Mouse (Mus musculus): ENCODE results near the gene Nfic. TPM values are rescaled to one million over a fixed set of nuclear protein-coding genes. Genes with fewer than 3 reads are reported as not detected.

Gene Nfic
- total RNA-seq, 2 experiments from 2014 or later, result 8.2 to 23.8 TPM

DNA sequence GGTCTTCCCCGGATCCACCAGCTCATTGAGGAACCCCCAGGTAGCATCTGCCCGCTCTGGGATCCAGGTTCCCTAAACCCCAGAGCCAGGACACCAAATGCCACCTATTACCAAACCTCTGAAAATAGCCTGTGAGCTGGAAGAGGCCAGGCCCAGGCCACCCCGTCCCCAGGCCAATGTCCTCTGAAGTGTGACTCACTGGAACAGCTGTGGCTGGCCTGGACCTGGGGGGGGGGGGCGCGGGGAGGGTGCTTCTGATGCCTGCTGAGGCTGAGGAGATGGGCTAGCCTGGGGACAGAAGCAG, 33.7 kb downstream of the Nfic start:
- no peak for ATAC-seq (replicated peaks; ENCODE audit: low FRiP score, poor library complexity, severe bottlenecking)

DNA sequence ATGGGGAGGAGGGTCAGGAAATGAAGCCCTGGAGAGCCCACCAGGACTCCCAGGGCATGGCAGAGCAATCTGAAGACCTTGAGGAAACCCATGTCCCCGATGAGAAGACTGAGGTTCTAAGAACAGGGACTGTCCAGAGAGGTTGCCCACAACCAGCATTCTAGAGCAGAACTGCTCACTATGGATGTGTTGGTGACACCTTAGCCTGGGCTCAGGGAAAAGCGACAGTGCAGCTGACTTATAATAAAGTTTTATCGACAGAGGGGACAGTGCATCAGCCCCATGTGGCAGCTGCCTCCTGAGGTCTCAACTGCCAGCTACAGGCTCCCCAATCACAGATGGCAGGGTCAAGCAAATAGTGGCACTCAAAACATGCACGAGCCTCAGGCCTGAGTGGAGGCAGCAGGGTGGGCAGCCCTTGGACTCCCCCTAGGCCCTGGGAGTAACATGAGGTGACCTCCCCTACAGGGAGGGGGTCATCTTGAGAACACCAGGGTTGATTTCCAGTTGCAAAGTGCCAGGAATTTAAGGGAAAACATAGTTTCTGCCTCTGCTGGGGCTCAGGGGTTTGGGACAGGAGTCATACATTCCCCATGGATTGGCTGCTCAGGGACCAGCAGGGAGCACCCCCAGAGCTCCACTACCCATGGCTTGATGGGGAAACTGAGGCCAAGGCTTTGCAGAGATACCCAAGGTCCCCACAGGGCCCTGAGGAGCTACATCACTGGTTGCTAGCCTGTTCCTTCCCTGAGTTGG, 34.2 kb downstream of the Nfic start:
- ATAC-seq (replicated peaks; ENCODE audit: low FRiP score, poor library complexity, severe bottlenecking), result no peak

DNA sequence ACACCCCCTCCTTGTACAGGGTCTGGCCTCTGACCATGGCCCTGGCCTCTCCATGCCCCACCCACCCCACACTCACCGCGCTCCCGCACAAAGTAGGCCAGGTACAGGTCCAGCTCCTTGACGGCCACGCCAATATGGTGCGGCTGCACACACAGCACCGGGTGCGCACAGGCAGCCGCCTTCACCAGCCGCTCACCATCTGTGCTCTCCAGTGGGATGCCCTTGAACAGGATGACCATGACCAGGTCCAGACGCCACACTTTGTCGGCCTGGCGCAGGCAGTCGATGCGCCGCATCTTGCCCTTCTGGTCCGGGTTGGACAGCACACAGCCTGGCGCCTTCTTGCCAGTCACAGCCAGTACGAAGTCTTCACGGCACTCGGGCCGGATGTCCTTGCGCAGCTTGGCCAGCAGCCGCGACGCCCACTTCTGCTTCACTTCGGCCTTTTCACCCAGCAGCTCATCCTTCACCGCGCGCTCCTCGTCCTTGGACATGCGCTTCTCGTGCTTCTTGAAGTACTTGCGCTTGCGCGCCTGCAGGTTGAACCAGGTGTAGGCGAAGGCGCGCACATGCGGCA, 35.2 kb downstream of the Nfic start:
- ATAC-seq (replicated peaks; ENCODE audit: low FRiP score, poor library complexity, severe bottlenecking), result no peak

DNA sequence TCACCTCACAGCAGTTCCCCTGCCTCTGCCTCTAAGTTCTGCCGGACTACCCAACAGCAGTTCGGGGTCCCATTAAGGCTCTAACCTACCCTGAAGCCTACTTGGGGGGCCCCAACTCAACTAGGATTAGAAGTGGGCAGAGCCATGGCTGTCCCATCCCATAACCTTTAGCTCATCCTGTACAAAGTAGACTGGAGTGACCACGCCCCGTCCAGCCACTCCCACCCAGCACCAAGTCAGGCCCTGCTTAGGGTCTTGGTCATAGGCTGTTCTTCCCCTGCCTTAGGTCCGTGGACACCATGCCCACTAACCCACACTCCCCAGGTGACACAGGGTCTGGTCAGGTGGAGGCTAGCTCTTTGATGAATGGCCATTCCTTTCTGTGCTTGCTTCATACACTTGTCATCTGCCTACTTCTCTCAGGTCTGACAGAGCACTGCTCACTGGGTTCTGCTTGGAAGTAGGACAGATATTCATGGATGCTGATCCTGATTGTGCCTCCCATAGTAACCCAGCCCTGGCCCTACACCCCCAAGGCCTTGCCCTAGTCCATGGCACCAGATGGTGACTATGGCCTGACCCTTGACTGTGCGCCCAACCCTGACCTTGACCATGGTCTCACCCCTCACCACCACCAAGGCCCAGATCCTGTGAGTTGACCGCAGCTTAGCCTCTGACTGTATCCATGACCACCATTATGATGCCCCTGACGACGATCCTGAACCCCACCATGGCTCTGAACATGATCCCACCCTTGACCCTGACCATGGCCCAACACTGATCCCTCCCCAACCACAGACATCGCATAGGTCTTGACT, 36.1 kb downstream of the Nfic start:
- no peak for ATAC-seq (replicated peaks; ENCODE audit: low FRiP score, poor library complexity, severe bottlenecking)

DNA sequence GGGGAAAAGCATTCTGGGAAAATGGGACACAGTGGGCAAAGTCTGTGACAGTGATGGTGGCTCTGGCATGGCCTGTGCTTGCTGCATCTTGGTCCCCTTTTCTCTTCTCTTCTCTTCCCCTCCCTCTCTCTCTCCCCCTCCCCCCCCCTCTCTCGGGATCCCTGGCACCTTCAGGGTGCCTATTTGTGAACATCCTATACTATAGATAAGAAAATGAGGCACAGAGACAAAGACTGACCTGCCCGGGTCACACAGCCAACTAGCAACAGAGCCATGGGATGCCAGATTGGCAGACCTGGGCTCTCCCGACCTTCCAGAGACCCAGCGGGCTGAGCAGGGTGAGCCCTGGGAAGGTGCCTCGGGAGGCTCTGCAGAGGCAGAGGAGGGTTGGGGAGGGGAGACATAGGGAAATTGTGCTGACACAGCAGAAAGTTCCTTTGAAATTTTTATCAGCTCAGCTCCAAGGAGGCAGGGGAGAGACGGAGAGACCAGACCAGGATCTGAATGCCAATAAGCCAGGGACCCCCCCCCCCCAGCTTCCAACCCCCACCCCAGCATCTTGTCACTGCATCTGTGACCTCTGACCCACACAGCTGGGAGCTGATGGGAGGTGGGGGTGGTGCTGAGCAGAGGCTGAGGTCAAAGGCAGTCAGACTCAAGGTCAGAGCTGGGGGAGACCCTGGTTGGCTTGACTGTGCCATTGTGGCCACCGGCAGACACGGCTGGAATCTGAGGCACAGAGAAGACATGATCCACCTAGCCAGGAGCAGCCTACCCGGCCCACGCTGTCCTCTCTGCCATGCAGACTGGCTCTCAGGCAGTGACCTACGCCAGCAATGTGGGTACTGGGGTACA, 37.0 kb downstream of the Nfic start:
- ATAC-seq (replicated peaks; ENCODE audit: low FRiP score, poor library complexity, severe bottlenecking), result no peak

DNA sequence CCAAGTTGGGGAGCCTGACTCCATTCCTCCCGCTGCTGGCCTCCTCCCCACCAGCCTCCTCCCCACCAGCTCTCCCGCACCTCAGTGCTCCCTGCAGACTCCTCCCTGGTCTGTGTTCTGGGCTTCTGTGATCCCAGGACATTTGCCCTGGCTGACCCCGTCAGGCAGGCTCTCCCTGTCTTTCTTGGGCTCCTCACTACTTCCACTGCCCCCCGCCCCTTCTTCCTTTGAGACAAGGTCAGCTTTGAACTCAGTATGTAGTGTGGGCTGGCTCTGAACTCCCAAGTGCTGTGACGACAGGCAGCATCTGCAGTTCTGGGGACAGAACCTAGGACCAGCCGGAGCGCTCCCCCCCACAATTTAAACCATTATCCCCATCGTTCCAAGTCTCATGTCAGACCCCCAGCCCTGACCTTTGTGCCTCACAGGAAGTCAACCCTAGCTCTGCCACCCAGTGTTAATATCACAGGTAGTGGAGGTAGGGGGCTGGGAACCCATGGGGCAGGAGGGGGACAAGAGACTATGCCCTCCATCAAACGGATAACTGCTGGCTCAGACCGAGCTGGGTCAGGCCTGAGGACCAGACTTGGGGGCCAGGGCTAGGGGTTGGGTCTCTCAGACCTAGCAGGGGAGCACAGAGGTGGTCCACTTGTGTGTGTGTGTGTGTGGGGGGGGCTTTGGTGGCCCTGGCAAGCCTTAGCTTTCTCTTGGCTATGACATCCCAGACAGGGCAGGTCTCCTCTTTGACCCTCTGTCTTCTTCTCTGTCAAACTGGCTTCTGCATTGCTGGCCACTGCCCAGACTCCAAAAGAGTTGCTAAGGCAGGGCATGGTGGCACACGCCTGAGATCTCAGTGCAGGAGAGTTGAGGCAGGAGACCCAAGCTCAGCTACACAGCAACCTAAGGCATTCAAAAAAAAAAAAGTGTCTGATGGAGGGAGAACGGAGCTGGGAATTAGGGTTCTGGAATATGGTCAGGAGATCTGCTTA, 37.9 kb downstream of the Nfic start:
- no peak for ATAC-seq (replicated peaks; ENCODE audit: low FRiP score, poor library complexity, severe bottlenecking)

DNA sequence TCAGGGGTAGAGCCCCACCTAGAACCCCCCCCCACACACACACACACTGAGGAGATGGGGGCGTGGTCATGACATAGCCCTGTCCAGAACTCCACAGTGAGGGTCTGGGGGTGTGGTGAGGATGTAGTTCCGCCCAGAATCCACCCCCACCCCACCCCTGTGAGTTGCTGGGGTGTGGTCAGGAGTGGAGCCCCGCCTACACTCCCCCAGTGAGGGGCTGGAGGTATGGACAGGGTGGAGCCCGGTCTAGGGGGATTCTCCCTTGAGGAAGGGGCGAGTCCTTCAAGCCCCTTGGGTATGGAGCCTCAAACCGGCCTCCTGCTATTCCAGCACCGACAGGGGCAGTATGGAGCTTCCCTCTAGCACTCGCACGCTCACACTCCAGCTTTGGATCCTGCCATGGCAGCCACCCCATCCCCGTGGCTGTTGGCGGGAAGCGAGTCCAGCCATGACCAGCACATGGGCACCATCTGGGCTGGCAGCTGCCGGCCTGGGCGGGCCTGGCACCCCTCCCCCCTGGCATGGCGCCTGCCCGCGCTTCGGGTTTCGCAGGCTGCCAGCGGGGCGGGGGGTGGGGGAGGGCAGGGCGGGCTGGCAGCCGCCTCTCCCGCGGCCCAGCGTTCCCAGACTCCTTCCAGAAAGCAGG, 38.7 kb downstream of the Nfic start:
- 0 out of 2 replicates have a peak, but pooled peaks have one; percentile 12 for ATAC-seq (replicated peaks; ENCODE audit: low FRiP score, poor library complexity, severe bottlenecking)

DNA sequence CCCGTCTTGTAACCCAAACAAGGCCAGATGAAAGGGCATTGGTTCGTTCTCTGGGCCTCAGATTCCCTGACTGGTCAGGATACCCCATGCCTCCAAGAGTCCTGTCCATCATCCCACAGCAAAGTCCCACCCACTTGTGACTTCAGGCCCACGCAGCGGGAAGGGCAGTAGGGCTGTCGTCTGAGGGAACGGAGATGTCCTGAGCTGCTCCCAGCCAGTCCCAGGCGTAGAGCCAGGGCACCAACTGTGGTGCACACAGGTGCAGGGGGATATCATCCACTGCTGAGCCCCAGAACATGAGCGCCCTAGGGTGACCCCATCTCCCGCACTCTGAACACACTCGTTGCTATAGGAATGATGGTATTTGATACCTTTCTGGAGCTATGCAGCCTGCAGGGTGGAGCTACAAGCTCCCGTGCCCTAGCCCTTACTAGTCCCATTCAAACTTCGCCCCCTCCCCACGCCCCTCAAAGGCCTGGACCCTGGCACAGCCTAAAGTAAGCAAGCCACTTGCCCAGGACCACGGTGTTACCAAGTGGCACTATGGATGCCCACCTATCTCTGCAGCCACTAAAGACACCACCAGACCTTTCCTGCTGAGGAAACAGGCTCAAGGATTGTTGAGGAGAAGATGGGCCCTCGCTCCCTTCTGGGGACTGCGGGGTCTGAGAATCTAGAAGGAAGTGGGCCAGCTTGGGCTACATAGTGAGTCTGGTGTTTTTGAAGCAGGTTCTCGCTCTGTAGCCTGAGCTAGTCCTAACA, 39.7 kb downstream of the Nfic start:
- no peak for ATAC-seq (replicated peaks; ENCODE audit: low FRiP score, poor library complexity, severe bottlenecking)

DNA sequence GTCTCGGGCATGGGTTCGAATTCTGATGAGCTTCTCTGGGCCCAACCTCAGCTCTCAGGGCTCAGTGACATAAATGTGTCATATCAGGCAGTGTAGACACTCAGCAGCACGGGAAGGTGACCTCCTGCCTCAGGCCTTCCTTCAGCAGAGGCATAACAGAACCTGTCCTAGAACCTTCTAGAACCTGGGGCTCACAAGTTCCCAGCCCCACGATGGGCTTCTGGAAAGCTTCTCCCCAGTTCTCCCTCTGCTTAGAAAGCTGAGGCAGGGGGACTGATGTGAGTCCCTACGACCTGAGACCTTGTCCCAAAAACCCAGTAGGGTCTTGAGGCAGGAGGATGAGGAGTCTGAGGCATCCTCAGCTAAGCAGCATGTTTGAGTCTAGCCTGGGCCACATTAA, 40.3 kb downstream of the Nfic start:
- no peak for ATAC-seq (replicated peaks; ENCODE audit: low FRiP score, poor library complexity, severe bottlenecking)

DNA sequence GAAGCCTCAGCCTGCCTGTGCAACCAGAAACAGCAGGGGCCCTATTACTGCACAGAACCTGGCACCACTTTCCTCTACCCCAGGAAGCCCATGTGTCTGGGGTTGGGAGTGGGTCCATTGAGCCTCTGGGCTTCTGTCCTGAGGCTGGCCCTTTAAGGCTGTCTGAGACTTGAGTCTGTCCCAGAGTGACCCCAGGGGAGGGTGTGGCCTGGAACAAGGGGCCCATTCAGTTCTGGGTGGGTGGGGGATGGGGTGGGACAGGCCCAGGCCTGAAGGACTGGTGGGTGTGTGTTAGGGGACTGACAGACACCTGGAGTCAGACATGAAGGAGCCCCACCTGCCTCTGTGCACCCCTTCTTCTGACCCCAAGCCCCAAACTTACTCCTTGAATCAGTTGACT, 40.8 kb downstream of the Nfic start:
- ATAC-seq (replicated peaks; ENCODE audit: low FRiP score, poor library complexity, severe bottlenecking), result no peak

DNA sequence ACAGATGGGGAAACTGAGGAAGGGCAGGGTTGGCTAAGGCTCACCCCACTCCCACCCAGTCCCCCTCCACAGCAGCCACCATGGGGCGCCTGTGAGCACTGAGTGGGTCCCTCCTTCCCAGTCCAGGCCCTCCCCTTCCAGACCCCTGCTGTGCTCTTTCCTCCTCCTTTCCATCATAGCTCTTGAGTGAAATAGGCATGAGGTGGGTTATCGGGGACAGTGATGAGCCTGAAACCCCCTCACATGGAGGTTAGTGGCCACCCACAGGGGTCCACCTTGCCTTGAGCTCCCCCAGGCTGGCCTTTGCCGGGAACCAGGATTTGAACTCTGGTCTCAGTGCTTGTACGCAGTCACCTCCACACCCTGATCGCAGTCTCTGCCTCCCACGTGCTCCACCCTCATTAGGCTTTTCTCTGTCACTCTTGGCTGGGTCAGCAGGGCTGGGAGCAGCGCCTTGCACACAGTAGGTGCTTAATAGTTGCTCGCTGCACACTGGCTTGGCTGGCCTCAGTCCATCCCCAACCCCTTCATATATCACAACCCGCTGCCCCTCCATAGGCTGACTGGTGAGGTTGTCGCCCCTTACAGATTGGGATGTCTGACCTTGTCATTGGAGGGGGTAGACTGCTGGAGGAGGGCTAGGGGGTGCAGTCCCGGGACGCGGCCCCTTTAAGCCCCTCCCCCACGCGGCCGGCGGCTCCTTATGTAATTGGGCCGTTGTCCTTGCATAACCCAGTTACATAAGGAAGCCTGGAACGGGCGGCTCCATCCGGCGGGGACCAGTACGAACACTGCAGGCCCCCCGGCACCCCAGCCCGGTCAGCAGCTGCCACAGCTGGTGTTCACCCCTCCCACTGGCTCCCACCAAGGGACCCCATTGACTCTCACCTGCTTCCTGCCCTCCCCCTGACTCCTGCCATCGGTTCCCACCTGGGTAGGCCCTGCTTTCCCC, 41.8 kb downstream of the Nfic start:
- ATAC-seq (replicated peaks; ENCODE audit: low FRiP score, poor library complexity, severe bottlenecking), result no peak

DNA sequence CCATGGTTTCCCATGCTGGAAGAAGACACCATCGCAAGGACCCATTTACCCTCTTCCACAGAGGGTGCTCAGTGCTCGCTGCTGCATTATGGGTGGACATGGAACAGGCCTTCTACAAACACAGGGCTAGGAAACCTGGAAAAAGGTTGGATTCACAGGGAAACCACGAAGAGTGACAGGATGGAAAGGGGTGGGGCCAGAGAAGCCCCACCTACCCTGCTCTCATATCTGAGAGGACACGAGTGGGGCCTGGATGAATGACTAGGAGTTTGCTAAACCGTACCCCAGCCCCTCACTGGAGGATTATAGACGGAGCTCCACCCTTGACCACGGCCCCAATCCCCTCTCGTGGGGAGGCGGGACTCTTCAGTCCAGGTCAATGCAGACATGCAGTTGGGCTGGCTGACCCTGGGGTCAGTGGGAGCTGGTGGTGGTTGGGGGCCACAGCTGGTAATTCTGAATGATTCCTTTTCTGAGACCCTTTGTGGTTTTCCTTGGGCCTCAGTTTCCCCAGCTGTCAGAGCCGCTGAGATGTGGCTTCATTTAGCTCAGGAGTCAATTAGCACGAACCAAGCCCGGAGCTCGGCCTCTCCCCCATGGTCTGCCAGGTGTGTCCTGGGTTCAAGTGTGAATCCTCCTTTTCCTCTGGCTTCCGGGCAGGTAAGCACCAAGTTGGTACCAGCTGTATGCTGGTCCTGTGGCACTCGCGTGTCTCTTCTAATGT, 42.7 kb downstream of the Nfic start:
- no peak for ATAC-seq (replicated peaks; ENCODE audit: low FRiP score, poor library complexity, severe bottlenecking)

DNA sequence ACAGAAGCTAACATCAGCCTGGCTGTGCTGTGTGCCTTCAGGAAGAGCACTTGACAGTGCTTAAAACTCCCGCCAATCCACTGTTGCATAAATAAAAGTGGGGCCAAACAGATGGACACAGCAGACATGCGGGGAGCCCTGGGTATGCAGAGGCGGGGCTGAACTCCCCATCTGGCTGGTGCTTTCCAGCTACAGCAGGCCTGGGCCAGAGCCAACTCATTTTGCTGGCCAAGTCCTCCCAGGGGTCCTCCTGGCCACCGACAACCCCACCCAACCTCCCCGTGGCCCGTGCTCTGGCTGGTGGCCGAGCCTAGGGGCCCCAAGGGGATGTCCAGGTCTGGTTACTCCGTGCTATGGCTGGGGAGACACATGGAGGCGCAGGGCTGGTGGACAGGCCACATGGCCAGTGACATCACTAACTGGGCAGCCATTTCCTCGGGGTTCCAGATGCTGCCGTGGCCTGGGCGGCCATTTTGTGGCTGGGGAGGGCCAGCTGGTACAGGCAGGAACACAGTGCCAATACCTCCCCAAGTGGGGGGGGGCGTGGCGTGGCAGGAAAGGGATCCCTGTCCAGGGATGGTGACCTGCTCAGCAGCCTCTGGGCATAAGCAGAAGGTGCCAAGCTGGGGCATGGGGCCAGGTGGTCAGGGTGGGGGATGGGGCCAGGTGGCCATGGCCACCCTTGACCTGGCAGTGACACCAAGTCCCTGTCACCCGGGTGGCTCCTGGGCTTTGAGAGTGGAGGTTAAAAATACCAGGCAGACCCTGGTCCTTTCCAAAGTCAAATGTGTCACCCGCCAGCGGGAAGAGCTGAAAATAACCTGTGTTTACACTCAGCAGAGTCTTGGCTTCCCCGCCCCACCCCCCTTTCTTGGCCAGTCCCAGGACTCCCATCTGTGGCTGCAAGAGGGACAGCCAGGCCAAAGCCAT, 43.7 kb downstream of the Nfic start:
- ATAC-seq (replicated peaks; ENCODE audit: low FRiP score, poor library complexity, severe bottlenecking), result no peak

DNA sequence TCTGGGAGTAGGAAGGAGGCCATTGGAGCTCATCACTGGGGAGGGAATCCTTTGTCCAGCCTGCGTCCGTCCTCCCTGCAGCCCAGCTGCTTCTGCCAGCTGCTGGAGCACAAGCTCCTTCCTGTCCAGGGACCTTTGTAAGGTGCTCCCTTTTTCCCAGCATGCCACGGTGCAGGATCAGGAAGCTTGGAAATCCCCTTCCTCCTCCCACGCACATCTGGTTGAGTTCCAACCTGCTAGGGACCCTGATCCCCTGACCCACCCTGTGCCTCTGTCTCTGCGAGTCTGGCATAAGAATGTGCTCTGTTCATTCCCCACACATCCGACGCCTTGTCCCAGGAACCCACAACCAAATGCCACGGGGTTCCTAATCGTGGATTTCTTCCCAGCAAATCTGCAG, 44.5 kb downstream of the Nfic start:
- ATAC-seq (replicated peaks; ENCODE audit: low FRiP score, poor library complexity, severe bottlenecking), result no peak

DNA sequence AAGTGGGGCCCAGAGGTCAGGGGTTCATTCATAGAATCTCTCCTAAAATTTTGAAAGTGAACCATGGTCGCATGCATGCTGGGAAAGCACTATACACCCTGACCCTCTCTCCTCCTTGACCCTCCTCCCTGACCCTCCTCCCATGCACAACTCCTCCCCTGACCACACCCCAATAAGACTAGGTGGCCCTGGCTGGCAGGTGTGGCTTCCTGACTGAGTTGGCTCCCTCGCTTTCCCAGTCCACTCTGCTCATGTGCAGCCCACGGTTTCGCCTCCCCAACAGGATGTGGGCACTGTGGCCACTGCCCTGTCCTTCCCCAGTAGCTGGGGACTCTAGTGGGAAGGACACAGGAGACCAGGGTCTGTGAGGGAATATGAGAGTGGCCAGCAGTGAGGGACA, 45.1 kb downstream of the Nfic start:
- ATAC-seq (replicated peaks; ENCODE audit: low FRiP score, poor library complexity, severe bottlenecking), result no peak
